Mouse (Mus musculus): ENCODE results near the gene Cubn. TPM values are rescaled to one million over a fixed set of nuclear protein-coding genes. Genes with fewer than 3 reads are reported as not detected.

Cubn gene
- total RNA-seq, 2 experiments from 2014 or later, result 0.05 to 0.06 TPM

- intact Hi-C loops (cut with DNase I), result no loop called here
- Histone ChIP-seq H3K27ac (peak overlapping the region; percentile 24; the same call in 1 of the 2 replicates), H3K4me3 (no peak overlapping the region)
- no peak for DNase-seq
- TF ChIP-seq CTCF (IDR thresholded peaks at IDR 0.05), result no peak
These were observed 74.7 kb downstream of the Cubn start for GRCm38 (mm10) chr2:13416765-13417524.

GRCm38 (mm10) chr2:13413520-13414178, 78.0 kb downstream of the Cubn start:
- intact Hi-C loops (cut with DNase I), result no loop called here
- no peak overlapping the region for H3K4me3 ChIP-seq
- TF ChIP-seq CTCF (IDR thresholded peaks at IDR 0.05), result no peak
- peak overlapping the region; percentile 86 for H3K27ac ChIP-seq
- DNase-seq, result peak; percentile 44

DNA sequence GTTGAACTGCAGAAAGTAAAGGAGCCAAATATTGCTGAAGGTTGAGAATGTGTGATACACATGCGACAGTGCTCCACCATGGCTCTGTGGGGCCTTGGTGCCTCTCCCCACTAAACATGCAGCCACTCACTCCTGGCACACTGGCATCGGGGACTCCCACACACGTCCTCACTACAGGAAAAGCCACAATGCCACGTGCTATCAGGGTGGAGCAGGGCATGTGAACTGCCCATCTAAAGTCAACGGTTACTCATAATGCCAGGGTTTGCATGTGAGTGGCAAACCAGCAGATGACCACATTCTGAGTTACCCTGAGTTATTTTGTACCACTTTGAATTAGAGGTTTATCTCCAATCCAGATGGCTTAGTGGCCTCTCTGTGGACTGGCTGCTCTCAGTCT, 81.0 kb downstream of the Cubn start:
- DNase-seq, result no peak
- no peak for TF ChIP-seq CTCF (IDR thresholded peaks at IDR 0.05)
- intact Hi-C loops (cut with DNase I), result no loop called here
- H3K27ac ChIP-seq, result peak overlapping the region; percentile 59
- H3K4me3 ChIP-seq, result no peak overlapping the region

GRCm38 (mm10) chr2:13409767-13410519, 81.7 kb downstream of the Cubn start:
- no peak for DNase-seq
- Histone ChIP-seq H3K4me3 (no peak overlapping the region), H3K27ac (peak overlapping the region; percentile 59)
- intact Hi-C loops (cut with DNase I), result no loop called here
- no peak for TF ChIP-seq CTCF (IDR thresholded peaks at IDR 0.05)

DNA sequence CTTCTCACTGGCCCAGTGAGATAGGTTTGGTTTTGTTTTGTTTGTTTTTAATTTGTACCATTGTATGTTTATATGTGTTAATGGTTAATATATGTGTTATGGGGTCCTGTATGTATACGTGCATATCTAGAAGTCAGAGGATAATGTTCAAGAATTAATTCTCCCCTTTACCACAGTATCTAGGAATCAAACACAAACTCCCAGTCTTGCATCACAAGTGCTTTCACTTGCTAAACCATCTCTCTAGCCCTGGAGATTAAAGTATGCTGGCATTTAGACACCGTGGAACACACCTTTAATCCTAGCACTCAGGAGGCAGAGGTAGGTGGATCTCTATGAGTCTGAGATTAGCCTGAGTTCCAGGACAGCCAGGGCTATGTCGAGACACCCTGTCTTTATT, 83.3 kb downstream of the Cubn start:
- intact Hi-C loops (cut with DNase I), result no loop called here
- peak overlapping the region; percentile 68 for H3K27ac ChIP-seq
- TF ChIP-seq CTCF (IDR thresholded peaks at IDR 0.05), result no peak
- no peak overlapping the region for H3K4me3 ChIP-seq
- DNase-seq, result no peak

DNA sequence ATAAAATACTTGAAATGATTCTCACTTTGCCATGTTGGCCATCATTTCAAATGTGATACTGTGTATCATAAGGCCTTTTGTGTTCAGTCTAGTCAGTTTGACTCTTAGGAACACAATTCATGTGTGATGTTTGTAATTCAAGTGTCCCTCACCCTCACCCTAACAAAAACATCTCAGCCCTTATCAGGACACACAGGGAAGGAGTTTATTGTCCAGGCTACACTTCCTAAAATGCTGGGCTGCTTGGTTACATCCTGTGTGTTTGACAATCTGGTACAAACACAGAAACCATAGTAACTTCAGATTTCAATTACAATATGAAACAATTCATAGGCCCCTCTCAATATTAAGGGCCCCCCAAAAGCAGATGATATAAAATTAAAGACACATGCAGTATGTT, 83.9 kb downstream of the Cubn start:
- peak overlapping the region; percentile 68 for H3K27ac ChIP-seq
- DNase-seq, result no peak
- no peak for TF ChIP-seq CTCF (IDR thresholded peaks at IDR 0.05)
- intact Hi-C loops (cut with DNase I), result no loop called here
- no peak overlapping the region for H3K4me3 ChIP-seq

GRCm38 (mm10) chr2:13407272-13407671, 84.3 kb downstream of the Cubn start:
- Histone ChIP-seq H3K27ac (peak overlapping the region; percentile 68), H3K4me3 (no peak overlapping the region)
- intact Hi-C loops (cut with DNase I), result no loop called here
- TF ChIP-seq CTCF (IDR thresholded peaks at IDR 0.05), result no peak
- no peak for DNase-seq

GRCm38 (mm10) chr2:13404986-13405678, 86.5 kb downstream of the Cubn start:
- intact Hi-C loops (cut with DNase I), result no loop called here
- H3K27ac ChIP-seq, result peak overlapping the region; percentile 41; the same call in 1 of the 2 replicates
- peak; percentile 40 for DNase-seq
- H3K4me3 ChIP-seq, result no peak overlapping the region
- no peak for TF ChIP-seq CTCF (IDR thresholded peaks at IDR 0.05)

- no peak for TF ChIP-seq CTCF (IDR thresholded peaks at IDR 0.05)
- peak; percentile 52 for DNase-seq
- no peak overlapping the region for H3K4me3 ChIP-seq
- intact Hi-C loops (cut with DNase I), result no loop called here
- H3K27ac ChIP-seq, result peak overlapping the region; percentile 77
These were observed 90.8 kb downstream of the Cubn start for GRCm38 (mm10) chr2:13400831-13401230.

DNA sequence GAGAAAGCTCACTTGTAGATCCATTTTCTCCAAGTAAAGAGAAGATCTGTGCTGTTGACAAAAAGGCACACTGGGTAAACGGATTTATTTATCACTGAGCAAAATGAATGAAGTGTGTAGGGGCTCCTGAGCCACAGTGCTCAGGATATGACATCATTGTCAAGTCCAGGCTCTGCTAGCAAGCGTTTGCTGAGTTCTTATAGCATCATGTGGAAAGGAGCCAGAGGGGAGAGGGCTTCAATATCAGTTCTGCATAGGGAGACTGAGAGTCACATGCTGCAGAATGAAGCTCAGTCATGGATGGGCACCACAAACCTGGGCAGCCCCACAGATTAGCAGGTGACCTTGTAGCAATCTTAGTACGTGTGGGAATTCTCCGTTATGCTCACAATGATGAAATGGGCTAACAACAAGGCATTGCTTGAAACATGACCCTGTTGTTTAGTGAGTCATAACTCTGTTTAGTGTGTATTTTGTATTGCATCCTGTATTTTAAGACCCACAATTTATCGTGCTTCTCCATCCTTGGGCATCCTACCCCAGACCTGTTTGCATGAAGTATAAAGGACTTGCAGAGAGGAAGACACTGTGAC, 92.0 kb downstream of the Cubn start:
- Histone ChIP-seq H3K4me3 (no peak overlapping the region), H3K27ac (peak overlapping the region; percentile 77)
- DNase-seq, result no peak
- intact Hi-C loops (cut with DNase I), result loop anchor here (10.0 kb wide), 1 partner anchor 175 kb away; the partner anchor contains the start of gene Vim
- no peak for TF ChIP-seq CTCF (IDR thresholded peaks at IDR 0.05)

GRCm38 (mm10) chr2:13398955-13399354, 92.7 kb downstream of the Cubn start:
- no peak for TF ChIP-seq CTCF (IDR thresholded peaks at IDR 0.05)
- no peak overlapping the region for H3K4me3 ChIP-seq
- intact Hi-C loops (cut with DNase I), result loop anchor here (10.0 kb wide), 1 partner anchor 176 kb away; the partner anchor contains the start of gene Vim

DNA sequence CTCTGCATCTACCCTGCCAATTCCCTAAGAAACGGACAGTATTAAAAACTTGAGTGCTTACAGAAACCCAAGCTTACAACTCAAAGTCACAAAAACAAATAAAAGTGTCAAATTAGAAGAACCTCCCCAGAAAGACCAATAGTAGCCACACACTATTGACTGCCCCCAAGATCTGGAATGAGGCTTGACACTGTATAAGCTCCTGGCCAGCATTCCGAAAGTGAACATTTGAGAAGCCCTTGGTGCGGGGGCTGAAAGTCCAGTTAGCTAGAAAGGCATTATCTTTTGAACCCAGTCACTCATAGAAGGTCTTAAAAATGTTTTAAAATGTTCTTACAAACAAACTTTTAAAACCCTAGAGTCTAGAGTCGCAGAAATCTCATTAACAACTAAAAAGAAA, 93.1 kb downstream of the Cubn start:
- intact Hi-C loops (cut with DNase I), result loop anchor here (10.0 kb wide), 1 partner anchor 176 kb away; the partner anchor contains the start of gene Vim
- Histone ChIP-seq H3K27ac (peak overlapping the region; percentile 77), H3K4me3 (no peak overlapping the region)
- no peak for DNase-seq
- TF ChIP-seq CTCF (IDR thresholded peaks at IDR 0.05), result no peak

More at GRCm38 (mm10) chr2:13398955-13399354, 92.7 kb downstream of the Cubn start:
- peak overlapping the region; percentile 77 for H3K27ac ChIP-seq
- peak; percentile 52 for DNase-seq
